Mouse (Mus musculus) cortical plate, adult 2 months (tissue): Measurements from ENCODE around the gene Ifitm3.

Experiments
- CTCF ChIP-seq: fragments of 200-500 bp; IDR thresholded peaks from 2 replicates; pipeline ENCODE4 v1.5.1; 2011; ENCODE audit warnings: mild to moderate bottlenecking, control low read depth, low read length; ENCODE audit not compliant: insufficient read depth; ENCODE audit errors: extremely low read depth
- POLR2A ChIP-seq: fragments of 200-500 bp; IDR thresholded peaks from 2 replicates; pipeline ENCODE4 v1.6.1; 2011; ENCODE audit warnings: mild to moderate bottlenecking, low read length, control low read depth; ENCODE audit not compliant: insufficient read depth; ENCODE audit errors: extremely low read depth

DNA sequence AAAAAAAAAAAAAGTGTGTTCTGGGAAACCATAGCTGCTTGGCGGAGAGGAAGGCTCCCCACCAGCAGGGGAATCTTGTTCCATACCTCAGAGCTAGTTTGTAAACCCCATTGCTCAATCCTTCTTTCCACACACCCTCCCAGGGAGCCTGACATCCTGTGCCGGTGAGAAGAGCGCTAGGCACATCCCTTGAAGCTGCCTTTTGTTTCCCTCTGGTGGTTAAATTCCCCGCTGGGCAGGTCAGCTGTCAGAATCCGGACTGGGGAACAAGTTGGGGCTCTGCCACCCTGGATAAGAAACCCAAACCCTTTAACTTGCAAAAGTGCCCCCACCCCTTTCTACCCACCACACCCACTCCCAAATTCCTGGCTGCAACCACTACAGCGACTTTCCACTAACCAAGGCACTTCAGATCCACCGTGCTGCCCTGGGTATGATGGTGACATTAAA, 2.2 kb downstream of the Ifitm3 start:
- TF ChIP-seq CTCF (no peak), POLR2A (no peak)
